Mouse (Mus musculus): ENCODE results near the gene Aqp12. TPM values are rescaled to one million over a fixed set of nuclear protein-coding genes. Genes with fewer than 3 reads are reported as not detected.

The Aqp12 gene
- polyA plus RNA-seq, 1 experiment, result not detected

DNA sequence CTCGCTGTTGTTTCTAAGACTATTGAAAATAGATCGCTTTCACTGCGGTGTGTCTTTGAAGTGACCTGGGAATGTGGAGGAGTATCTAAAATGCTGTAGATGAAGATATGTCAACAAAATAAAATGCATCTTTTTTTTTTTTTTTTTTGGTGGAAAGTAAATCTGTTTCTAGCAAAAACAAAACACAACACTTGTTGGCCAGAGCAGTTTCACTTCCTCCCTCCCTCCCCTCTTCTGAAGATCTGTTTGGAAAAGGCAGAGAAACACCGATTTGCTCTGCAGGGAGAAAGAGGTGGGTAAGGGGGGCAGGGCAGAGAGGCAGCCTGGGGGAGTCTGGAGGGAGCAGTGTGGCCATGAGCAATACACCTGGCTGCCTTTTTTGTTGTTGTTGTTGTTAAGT lies 7.2 kb downstream of the Aqp12 start:
- Histone ChIP-seq H3K4me3 (ENCODE audit: insufficient read depth, low read length) (no peak overlapping the region), H3K4me1 (ENCODE audit: control insufficient read depth, insufficient read depth, low read length) (no peaks in the 10 kb centered on the region), H3K27ac (ENCODE audit: insufficient read depth, low read length) (no peak overlapping the region)
- TF ChIP-seq POLR2A (IDR thresholded peaks at IDR 0.05; ENCODE audit: low read depth, low read length) (no peak), CTCF (IDR thresholded peaks at IDR 0.05; ENCODE audit: borderline replicate concordance, insufficient read depth, low read length) (no peak)

- Histone ChIP-seq H3K4me3 (ENCODE audit: insufficient read depth, low read length) (no peak overlapping the region), H3K4me1 (ENCODE audit: control insufficient read depth, insufficient read depth, low read length) (no peaks in the 10 kb centered on the region), H3K27ac (ENCODE audit: insufficient read depth, low read length) (no peak overlapping the region)
- TF ChIP-seq POLR2A (IDR thresholded peaks at IDR 0.05; ENCODE audit: low read depth, low read length), result no peak
- TF ChIP-seq CTCF (IDR thresholded peaks at IDR 0.05; ENCODE audit: borderline replicate concordance, insufficient read depth, low read length), result peak; percentile 83
These were observed 8.3 kb downstream of the Aqp12 start for GRCm38 (mm10) chr1:93014460-93014859.

DNA sequence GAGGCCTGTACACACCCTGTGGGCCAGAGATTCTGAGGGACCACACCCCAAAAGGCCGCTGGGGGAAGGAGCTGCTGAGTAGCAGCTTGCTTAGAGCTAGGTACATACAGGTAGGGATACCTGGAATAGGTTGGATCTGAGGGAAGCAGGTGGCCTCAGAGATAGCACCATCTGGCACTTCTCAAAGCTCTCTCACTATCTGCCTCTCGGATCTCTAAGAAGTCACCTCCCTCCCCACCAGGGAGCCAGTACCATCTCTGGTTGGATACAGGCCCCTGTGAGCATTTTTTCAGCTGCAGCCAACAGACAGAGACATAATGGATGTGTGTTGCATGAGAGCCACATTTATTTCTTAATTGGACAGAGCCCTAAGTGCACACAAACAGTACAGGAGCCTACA lies 9.0 kb downstream of the Aqp12 start:
- Histone ChIP-seq H3K4me3 (ENCODE audit: insufficient read depth, low read length) (no peak overlapping the region), H3K4me1 (ENCODE audit: control insufficient read depth, insufficient read depth, low read length) (no peaks in the 10 kb centered on the region), H3K27ac (ENCODE audit: insufficient read depth, low read length) (no peak overlapping the region)
- no peak for TF ChIP-seq POLR2A (IDR thresholded peaks at IDR 0.05; ENCODE audit: low read depth, low read length)
- no peak for TF ChIP-seq CTCF (IDR thresholded peaks at IDR 0.05; ENCODE audit: borderline replicate concordance, insufficient read depth, low read length)

DNA sequence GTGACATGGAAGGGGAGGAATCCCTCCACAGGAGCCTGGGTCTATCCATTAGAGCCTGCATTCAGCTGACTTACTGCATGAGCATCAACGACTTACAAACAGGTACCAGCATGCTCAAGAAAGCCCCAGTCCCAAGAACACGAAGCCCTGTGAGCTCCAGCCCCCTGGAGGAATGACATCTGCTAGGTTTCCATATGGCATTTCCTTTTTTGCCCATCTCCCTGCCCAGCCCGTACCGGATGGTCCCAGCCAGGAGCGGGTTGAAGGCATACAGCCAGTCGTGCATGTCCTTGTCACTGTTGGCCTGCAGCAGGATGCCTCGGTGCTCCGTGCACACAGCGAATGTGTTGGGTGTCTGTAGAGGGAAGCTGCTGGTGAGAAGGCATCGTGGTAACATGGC lies 12.6 kb downstream of the Aqp12 start:
- Histone ChIP-seq H3K27ac (ENCODE audit: insufficient read depth, low read length) (no peak overlapping the region), H3K4me1 (ENCODE audit: control insufficient read depth, insufficient read depth, low read length) (no peaks in the 10 kb centered on the region), H3K4me3 (ENCODE audit: insufficient read depth, low read length) (no peak overlapping the region)
- TF ChIP-seq CTCF (IDR thresholded peaks at IDR 0.05; ENCODE audit: borderline replicate concordance, insufficient read depth, low read length), result no peak
- TF ChIP-seq POLR2A (IDR thresholded peaks at IDR 0.05; ENCODE audit: low read depth, low read length), result no peak

GRCm38 (mm10) chr1:93020602-93021001 lies 14.5 kb downstream of the Aqp12 start:
- TF ChIP-seq CTCF (IDR thresholded peaks at IDR 0.05; ENCODE audit: borderline replicate concordance, insufficient read depth, low read length) (no peak), POLR2A (IDR thresholded peaks at IDR 0.05; ENCODE audit: low read depth, low read length) (no peak)
- Histone ChIP-seq H3K4me1 (ENCODE audit: control insufficient read depth, insufficient read depth, low read length) (no peaks in the 10 kb centered on the region), H3K27ac (ENCODE audit: insufficient read depth, low read length) (no peak overlapping the region), H3K4me3 (ENCODE audit: insufficient read depth, low read length) (no peak overlapping the region)

DNA sequence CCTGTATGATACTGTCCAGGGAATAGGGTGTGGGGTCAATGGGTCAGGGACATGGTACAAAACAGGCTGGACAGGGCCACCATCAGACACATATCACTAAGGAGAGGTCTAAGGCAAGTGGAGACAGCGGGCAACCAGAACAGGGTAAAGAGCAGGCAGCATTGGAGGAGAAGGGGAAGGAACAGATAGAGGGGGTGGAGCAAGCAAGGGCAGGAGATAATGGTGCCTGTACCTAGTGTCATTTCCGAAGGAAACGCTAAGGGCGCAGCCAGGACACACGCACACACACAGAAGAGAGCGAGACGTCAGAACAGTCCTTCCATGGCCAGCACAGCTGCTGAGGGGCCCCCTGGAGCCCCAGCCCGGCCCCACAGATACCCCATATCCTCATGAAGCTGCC lies 20.5 kb downstream of the Aqp12 start:
- H3K4me1 ChIP-seq (ENCODE audit: control insufficient read depth, insufficient read depth, low read length), result no peaks in the 10 kb centered on the region
- TF ChIP-seq POLR2A (IDR thresholded peaks at IDR 0.05; ENCODE audit: low read depth, low read length) (no peak), CTCF (IDR thresholded peaks at IDR 0.05; ENCODE audit: borderline replicate concordance, insufficient read depth, low read length) (no peak)
- H3K4me3 ChIP-seq (ENCODE audit: insufficient read depth, low read length), result no peak overlapping the region
- no peak overlapping the region for H3K27ac ChIP-seq (ENCODE audit: insufficient read depth, low read length)

DNA sequence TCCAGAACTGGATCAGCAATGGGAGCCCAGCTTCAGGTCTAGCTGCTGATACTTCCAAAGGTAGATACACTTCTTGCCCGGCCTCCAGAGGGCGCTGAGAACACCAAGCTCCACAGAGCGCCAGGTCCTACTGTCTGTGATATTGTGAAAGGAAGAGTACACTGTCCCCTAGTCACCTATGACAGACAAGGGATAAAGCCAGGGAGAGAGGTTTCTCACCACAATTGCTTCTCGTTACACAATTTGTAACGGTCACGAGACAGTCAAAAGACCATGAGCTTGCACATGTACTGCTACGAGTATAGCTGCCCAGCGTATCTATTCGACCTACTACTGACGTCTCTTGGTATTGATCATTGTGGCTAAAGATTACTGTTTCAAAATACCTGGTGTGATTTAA lies 23.3 kb downstream of the Aqp12 start:
- no peak for TF ChIP-seq CTCF (IDR thresholded peaks at IDR 0.05; ENCODE audit: borderline replicate concordance, insufficient read depth, low read length)
- no peak for TF ChIP-seq POLR2A (IDR thresholded peaks at IDR 0.05; ENCODE audit: low read depth, low read length)
- H3K4me3 ChIP-seq (ENCODE audit: insufficient read depth, low read length), result no peak overlapping the region
- no peaks in the 10 kb centered on the region for H3K4me1 ChIP-seq (ENCODE audit: control insufficient read depth, insufficient read depth, low read length)
- no peak overlapping the region for H3K27ac ChIP-seq (ENCODE audit: insufficient read depth, low read length)

DNA sequence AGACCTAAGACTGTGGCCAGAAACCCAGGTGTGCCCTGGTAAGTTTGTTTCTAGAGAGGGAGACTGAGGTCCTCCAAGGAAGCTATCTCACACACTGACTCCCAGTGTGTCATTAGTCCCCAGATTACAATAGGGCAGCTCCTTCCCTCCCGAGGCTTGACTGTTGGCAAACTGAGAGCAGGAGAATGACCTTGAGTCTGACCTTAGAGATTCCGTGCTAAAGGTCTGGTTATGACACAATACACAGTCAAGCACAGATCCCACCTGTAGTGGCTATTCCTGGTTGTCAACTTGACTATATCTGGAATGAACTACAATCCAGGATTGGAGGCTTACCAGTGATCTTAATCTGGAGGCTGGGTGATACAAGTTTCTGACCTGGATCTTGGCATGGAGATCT lies 23.9 kb downstream of the Aqp12 start:
- H3K4me1 ChIP-seq (ENCODE audit: control insufficient read depth, insufficient read depth, low read length), result no peaks in the 10 kb centered on the region
- H3K27ac ChIP-seq (ENCODE audit: insufficient read depth, low read length), result no peak overlapping the region
- no peak overlapping the region for H3K4me3 ChIP-seq (ENCODE audit: insufficient read depth, low read length)
- TF ChIP-seq CTCF (IDR thresholded peaks at IDR 0.05; ENCODE audit: borderline replicate concordance, insufficient read depth, low read length), result no peak
- no peak for TF ChIP-seq POLR2A (IDR thresholded peaks at IDR 0.05; ENCODE audit: low read depth, low read length)

- no peaks in the 10 kb centered on the region for H3K4me1 ChIP-seq (ENCODE audit: control insufficient read depth, insufficient read depth, low read length)
- no peak overlapping the region for H3K27ac ChIP-seq (ENCODE audit: insufficient read depth, low read length)
- no peak overlapping the region for H3K4me3 ChIP-seq (ENCODE audit: insufficient read depth, low read length)
- TF ChIP-seq CTCF (IDR thresholded peaks at IDR 0.05; ENCODE audit: borderline replicate concordance, insufficient read depth, low read length) (no peak), POLR2A (IDR thresholded peaks at IDR 0.05; ENCODE audit: low read depth, low read length) (no peak)
These were observed 25.1 kb downstream of the Aqp12 start for GRCm38 (mm10) chr1:93031199-93031598.

GRCm38 (mm10) chr1:93033989-93034388 lies 27.9 kb downstream of the Aqp12 start:
- no peak for TF ChIP-seq CTCF (IDR thresholded peaks at IDR 0.05; ENCODE audit: borderline replicate concordance, insufficient read depth, low read length)
- no peak for TF ChIP-seq POLR2A (IDR thresholded peaks at IDR 0.05; ENCODE audit: low read depth, low read length)
- Histone ChIP-seq H3K4me3 (ENCODE audit: insufficient read depth, low read length) (no peak overlapping the region), H3K4me1 (ENCODE audit: control insufficient read depth, insufficient read depth, low read length) (no peaks in the 10 kb centered on the region), H3K27ac (ENCODE audit: insufficient read depth, low read length) (no peak overlapping the region)

- no peak for TF ChIP-seq CTCF (IDR thresholded peaks at IDR 0.05; ENCODE audit: borderline replicate concordance, insufficient read depth, low read length)
- no peaks in the 10 kb centered on the region for H3K4me1 ChIP-seq (ENCODE audit: control insufficient read depth, insufficient read depth, low read length)
- no peak overlapping the region for H3K4me3 ChIP-seq (ENCODE audit: insufficient read depth, low read length)
- no peak overlapping the region for H3K27ac ChIP-seq (ENCODE audit: insufficient read depth, low read length)
These were observed 29.8 kb downstream of the Aqp12 start for GRCm38 (mm10) chr1:93035981-93036380.

All from embryonic fibroblast, embryonic 13.5 days (primary cell).